Mouse (Mus musculus) adrenal gland (tissue): ENCODE results near the gene Ace.

Source experiments
- intact Hi-C: fragments of 180-260 bp; cut with DNase I; formaldehyde crosslinking; loops from one replicate; pipeline ENCODE4 v1.15.1; 2025

Ace gene

GRCm38 (mm10) chr11:105944770-105945672 lies 22.7 kb upstream of the Ace start:
- intact Hi-C loops = no loop called here

- intact Hi-C loops = no loop called here
Observed at GRCm38 (mm10) chr11:105946694-105947154, 21.0 kb upstream of the Ace start.

- intact Hi-C loops = no loop called here
Observed at GRCm38 (mm10) chr11:105948255-105948654, 19.5 kb upstream of the Ace start.

GRCm38 (mm10) chr11:105950519-105950918 lies 17.2 kb upstream of the Ace start:
- intact Hi-C loops = no loop called here

- intact Hi-C loops = no loop called here
Observed at GRCm38 (mm10) chr11:105951601-105952044, 16.1 kb upstream of the Ace start.

- intact Hi-C loops = no loop called here
Observed at GRCm38 (mm10) chr11:105952111-105952510, 15.6 kb upstream of the Ace start.

- intact Hi-C loops = no loop called here
Observed at GRCm38 (mm10) chr11:105952911-105953386, 14.8 kb upstream of the Ace start, which contains the start of gene Cyb561. Cyb561 (minus strand) TSS chr11:105953336.

GRCm38 (mm10) chr11:105953402-105953801 lies 14.3 kb upstream of the Ace start:
- intact Hi-C loops = no loop called here

GRCm38 (mm10) chr11:105955815-105956430 lies 11.8 kb upstream of the Ace start:
- intact Hi-C loops = no loop called here

GRCm38 (mm10) chr11:105957501-105957900 lies 10.2 kb upstream of the Ace start:
- intact Hi-C loops = no loop called here

GRCm38 (mm10) chr11:105958566-105958965 lies 9.2 kb upstream of the Ace start:
- intact Hi-C loops = no loop called here

GRCm38 (mm10) chr11:105959355-105959754 lies 8.4 kb upstream of the Ace start:
- intact Hi-C loops = no loop called here

- intact Hi-C loops = no loop called here
Observed at GRCm38 (mm10) chr11:105964691-105965090, 3.1 kb upstream of the Ace start.

- intact Hi-C loops = no loop called here
Observed at GRCm38 (mm10) chr11:105966288-105966687, 1.5 kb upstream of the Ace start.

GRCm38 (mm10) chr11:105968948-105969347 lies 1.2 kb downstream of the Ace start:
- intact Hi-C loops = loop anchor here (2.0 kb wide), 1 partner anchor 42 kb away; no protein-coding TSS in a partner anchor

GRCm38 (mm10) chr11:105969516-105969915 lies 1.8 kb downstream of the Ace start:
- intact Hi-C loops = loop anchor here (2.0 kb wide), 1 partner anchor 43 kb away; no protein-coding TSS in a partner anchor

- intact Hi-C loops = no loop called here
Observed at GRCm38 (mm10) chr11:105974593-105974992, 6.8 kb downstream of the Ace start.

GRCm38 (mm10) chr11:105975050-105975449 lies 7.3 kb downstream of the Ace start:
- intact Hi-C loops = no loop called here

GRCm38 (mm10) chr11:105975636-105976035 lies 7.9 kb downstream of the Ace start:
- intact Hi-C loops = no loop called here

GRCm38 (mm10) chr11:105978232-105978631 lies 10.5 kb downstream of the Ace start:
- intact Hi-C loops = no loop called here

- intact Hi-C loops = no loop called here
Observed at GRCm38 (mm10) chr11:105978634-105979033, 10.9 kb downstream of the Ace start.

- intact Hi-C loops = no loop called here
Observed at GRCm38 (mm10) chr11:105984452-105984851, 16.7 kb downstream of the Ace start.
